Comparison of ENCODE assay signal across 9 mouse cellular contexts in the genomic region with DNA sequence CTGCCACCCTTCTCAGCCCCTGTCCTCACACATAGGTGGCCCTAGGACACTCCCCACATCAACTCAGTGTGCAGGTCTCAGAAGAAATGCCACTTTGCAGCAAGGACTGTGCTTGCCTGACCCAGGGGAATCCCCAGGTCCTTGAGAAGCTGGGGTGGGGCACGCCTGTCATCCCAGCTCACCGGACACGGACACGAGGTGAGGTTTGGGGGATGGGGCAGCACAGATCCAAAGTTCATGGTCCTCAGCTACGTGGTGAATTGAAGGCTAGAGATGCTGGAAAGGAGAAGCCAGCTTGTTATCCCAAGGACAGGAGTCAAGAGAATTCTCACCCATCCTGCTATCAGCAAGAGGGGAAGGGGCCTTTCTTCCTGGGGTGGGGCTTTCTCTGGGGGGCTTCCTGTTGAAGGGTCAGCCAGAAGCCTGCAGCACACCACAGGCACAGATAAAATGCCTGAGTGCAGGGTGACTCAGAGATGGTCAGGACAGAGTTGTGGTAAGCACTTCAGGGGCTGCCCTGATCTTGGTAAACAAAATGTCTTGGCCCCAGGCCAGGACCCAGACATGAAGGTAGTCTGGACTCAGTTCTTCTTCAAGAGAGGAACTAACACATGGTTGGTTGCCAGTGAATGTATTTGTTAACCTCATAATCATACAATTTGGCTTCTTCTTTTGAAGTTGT. TPM values are rescaled to one million over a fixed set of nuclear protein-coding genes. Genes with fewer than 3 reads are reported as not detected.
DNase-seq lines count a peak whose midpoint lies in the region; ATAC-seq and TF ChIP-seq lines count a peak whose summit lies in the region.
"Had no signal": no experiment of that assay in that cellular context is flagged by ENCODE, and none has a peak within 500 bp of the region (broad histone marks: within the 10 kb centered on the region; RNA-seq: fewer than 3 reads in every experiment).

No protein-coding gene starts in this region.

- intact Hi-C loops in gastrocnemius, postnatal 14 days (cut with DNase I; ENCODE audit: low total_unique reads) = no loop called here

- WGBS in thymus, adult 2 months = 49% methylated on average over 5 of the region's 5 CpGs
- 21% methylated on average over 5 of the region's 5 CpGs for WGBS in lung, embryonic 14.5 days
- WGBS in stomach, embryonic 15.5 days = 32% methylated on average over 5 of the region's 5 CpGs
- 72% methylated on average over 5 of the region's 5 CpGs for whole genome bisulfite sequencing in midbrain, embryonic 16.5 days

- peak overlapping the region; percentile 26 for H3K9ac ChIP-seq in lung, embryonic 14.5 days
- no peak overlapping the region for H3K9ac ChIP-seq in stomach, embryonic 15.5 days
- H3K9ac ChIP-seq in midbrain, embryonic 16.5 days (ENCODE audit: low read depth, low read length) = no peak overlapping the region

- peak overlapping the region; percentile 64; the same call in 1 of the 2 replicates for H3K27ac ChIP-seq in thymus, adult 2 months (ENCODE audit: control insufficient read depth, insufficient read depth, low read length)
- H3K27ac ChIP-seq in bone marrow macrophage, adult 2 months (ENCODE audit: insufficient read depth, low read depth, low read length) = peak overlapping the region; percentile 91
- peak overlapping the region; percentile 70 for H3K27ac ChIP-seq in lung, embryonic 14.5 days (ENCODE audit: low read depth)
- H3K27ac ChIP-seq in stomach, embryonic 15.5 days = peak overlapping the region; percentile 86
- H3K27ac ChIP-seq in midbrain, embryonic 16.5 days (ENCODE audit: low read length) = no peak overlapping the region

- no peaks in the 10 kb centered on the region for H3K27me3 ChIP-seq in thymus, adult 2 months (ENCODE audit: control insufficient read depth, insufficient read depth, low read length)
- H3K27me3 ChIP-seq in lung, embryonic 14.5 days (ENCODE audit: insufficient read depth, low read length) = no peaks in the 10 kb centered on the region
- no peaks in the 10 kb centered on the region for H3K27me3 ChIP-seq in stomach, embryonic 15.5 days (replicated peaks)
- no peaks in the 10 kb centered on the region for H3K27me3 ChIP-seq in midbrain, embryonic 16.5 days (ENCODE audit: control insufficient read depth, insufficient read depth, low read depth, low read length)

- ATAC-seq in inflammation-experienced regulatory T-cells, adult 6 months = peak; percentile 69
- peak; percentile 56 for ATAC-seq in lung, embryonic 14.5 days (ENCODE audit: insufficient read depth)
- ATAC-seq in stomach, embryonic 15.5 days (ENCODE audit: insufficient read depth, low FRiP score, low read depth) = peak; percentile 38; the same call in 1 of the 2 replicates
- no peak for ATAC-seq in midbrain, embryonic 16.5 days

- TF ChIP-seq CTCF in thymus, adult 2 months (IDR thresholded peaks at IDR 0.05; ENCODE audit: borderline replicate concordance, control insufficient read depth, extremely low read depth, insufficient read depth, low read length, poor library complexity) = no peak
- no peak for TF ChIP-seq CTCF in bone marrow macrophage, adult 2 months (IDR thresholded peaks at IDR 0.05; ENCODE audit: low read depth, low read length)
- TF ChIP-seq CTCF in lung, embryonic 14.5 days (IDR thresholded peaks at IDR 0.05; ENCODE audit: low read depth) = no peak

- TF ChIP-seq POLR2A in thymus, adult 2 months (IDR thresholded peaks at IDR 0.05; ENCODE audit: control insufficient read depth, extremely low read depth, insufficient read depth, low read length, poor library complexity) = no peak
- TF ChIP-seq POLR2A in bone marrow macrophage, adult 2 months (IDR thresholded peaks at IDR 0.05; ENCODE audit: borderline replicate concordance, low read depth, low read length) = no peak

- H3K4me2 ChIP-seq in lung, embryonic 14.5 days = peak overlapping the region; percentile 15; the same call in 1 of the 2 replicates
- 0 out of 2 replicates have a peak overlapping the region, but pooled peaks have one; percentile 16 for H3K4me2 ChIP-seq in stomach, embryonic 15.5 days
- H3K4me2 ChIP-seq in midbrain, embryonic 16.5 days (ENCODE audit: low read length) = no peak overlapping the region

- H3K9me3 ChIP-seq in lung, embryonic 14.5 days (ENCODE audit: low read depth, low read length) = no peaks in the 10 kb centered on the region
- no peaks in the 10 kb centered on the region for H3K9me3 ChIP-seq in stomach, embryonic 15.5 days
- no peaks in the 10 kb centered on the region for H3K9me3 ChIP-seq in midbrain, embryonic 16.5 days (replicated peaks; ENCODE audit: control insufficient read depth, low read length, poor library complexity, severe bottlenecking)

- peaks cover 17% of the 10 kb centered on the region for H3K4me1 ChIP-seq in thymus, adult 2 months (replicated peaks; ENCODE audit: control insufficient read depth, insufficient read depth, low read length)
- peaks cover 32% of the 10 kb centered on the region for H3K4me1 ChIP-seq in bone marrow macrophage, adult 2 months (ENCODE audit: control insufficient read depth, insufficient read depth, low read length)
- peaks cover 16% of the 10 kb centered on the region; the same call in 1 of the 2 replicates for H3K4me1 ChIP-seq in lung, embryonic 14.5 days (ENCODE audit: insufficient read depth)
- peaks cover 25% of the 10 kb centered on the region for H3K4me1 ChIP-seq in stomach, embryonic 15.5 days
- H3K4me1 ChIP-seq in midbrain, embryonic 16.5 days (ENCODE audit: control insufficient read depth, insufficient read depth, low read length) = peaks cover 5% of the 10 kb centered on the region

- no peak for DNase-seq in thymus, adult 2 months
- no peak for DNase-seq in thymus, postnatal 0 days (ENCODE audit: low spot score)
- peak; percentile 75 for DNase-seq in lung, embryonic 14.5 days
- DNase-seq in gastrocnemius, postnatal 14 days = no peak

- H3K36me3 ChIP-seq in thymus, adult 2 months (ENCODE audit: control insufficient read depth, insufficient read depth, low read length) = peaks cover 57% of the 10 kb centered on the region
- peaks cover 55% of the 10 kb centered on the region for H3K36me3 ChIP-seq in lung, embryonic 14.5 days (ENCODE audit: insufficient read depth)
- H3K36me3 ChIP-seq in stomach, embryonic 15.5 days = peaks cover 28% of the 10 kb centered on the region
- H3K36me3 ChIP-seq in midbrain, embryonic 16.5 days (ENCODE audit: control insufficient read depth, insufficient read depth, low read length) = peaks cover 23% of the 10 kb centered on the region

- no peak overlapping the region for H3K4me3 ChIP-seq in thymus, adult 2 months (ENCODE audit: control insufficient read depth, insufficient read depth, low read length)
- H3K4me3 ChIP-seq in bone marrow macrophage, adult 2 months (ENCODE audit: insufficient read depth, low read length) = no peak overlapping the region
- H3K4me3 ChIP-seq in lung, embryonic 14.5 days (ENCODE audit: low read depth, low read length) = no peak overlapping the region
- no peak overlapping the region for H3K4me3 ChIP-seq in stomach, embryonic 15.5 days (replicated peaks)
- no peak overlapping the region for H3K4me3 ChIP-seq in midbrain, embryonic 16.5 days (ENCODE audit: low read depth, low read length)
- H3K4me3 ChIP-seq: erythroblast, embryonic 14.5 days had no signal

RNA-seq across cellular contexts. Expression of a gene that starts 6.7 kb away (rescaled TPM):
- polyA plus RNA-seq in thymus, adult 2 months (2012; rRNA removed) = 211 and 226 TPM in 2 replicates
- 153 and 158 TPM in 2 replicates for polyA plus RNA-seq in thymus, postnatal 0 days (2015; fragmentation: Nextera tagmentation; extraction: Ambion mirVana)
- polyA plus RNA-seq in bone marrow macrophage, adult 2 months (2012; ENCODE audit: insufficient read depth, insufficient read length, missing spikeins) = 53.0 and 55.5 TPM in 2 replicates
- 100 to 1,000 TPM; 137 to 227 (median 211) TPM for polyA plus RNA-seq in inflammation-experienced regulatory T-cells, adult 6 months (2017; shearing (Covaris generic))
- 240 and 258 TPM in 2 replicates for polyA plus RNA-seq in lung, embryonic 14.5 days (2014; fragmentation: Nextera tagmentation; extraction: Ambion mirVana)
- polyA plus RNA-seq in stomach, embryonic 15.5 days (2015; fragmentation: Nextera tagmentation; extraction: Ambion mirVana) = 188 and 199 TPM in 2 replicates
- polyA plus RNA-seq in midbrain, embryonic 16.5 days (2015; fragmentation: Nextera tagmentation; extraction: Ambion mirVana) = 124 and 131 TPM in 2 replicates
- 10 to 100 TPM; 45.3 to 55.6 TPM for total RNA-seq in gastrocnemius, postnatal 14 days (2021)

RNA-seq across cellular contexts. Expression of a gene that starts 14.0 kb away (rescaled TPM):
- 517 and 598 TPM in 2 replicates for polyA plus RNA-seq in thymus, adult 2 months (2012; rRNA removed)
- 640 and 681 TPM in 2 replicates for polyA plus RNA-seq in thymus, postnatal 0 days (2015; fragmentation: Nextera tagmentation; extraction: Ambion mirVana)
- polyA plus RNA-seq in bone marrow macrophage, adult 2 months (2012; ENCODE audit: insufficient read depth, insufficient read length, missing spikeins) = 311 and 322 TPM in 2 replicates
- 100 to 1,000 TPM; 346 to 445 (median 381) TPM for polyA plus RNA-seq in inflammation-experienced regulatory T-cells, adult 6 months (2017; shearing (Covaris generic))
- polyA plus RNA-seq in lung, embryonic 14.5 days (2014; fragmentation: Nextera tagmentation; extraction: Ambion mirVana) = 471 and 474 TPM in 2 replicates
- 500 and 567 TPM in 2 replicates for polyA plus RNA-seq in stomach, embryonic 15.5 days (2015; fragmentation: Nextera tagmentation; extraction: Ambion mirVana)
- 509 and 552 TPM in 2 replicates for polyA plus RNA-seq in midbrain, embryonic 16.5 days (2015; fragmentation: Nextera tagmentation; extraction: Ambion mirVana)
- total RNA-seq in gastrocnemius, postnatal 14 days (2021) = 100 to 1,000 TPM; 389 TPM

RNA-seq across cellular contexts. Expression of a gene that starts 16.5 kb away (rescaled TPM):
- 1,362 and 1,504 TPM in 2 replicates for polyA plus RNA-seq in thymus, adult 2 months (2012; rRNA removed)
- 179 and 206 TPM in 2 replicates for polyA plus RNA-seq in thymus, postnatal 0 days (2015; fragmentation: Nextera tagmentation; extraction: Ambion mirVana)
- polyA plus RNA-seq in bone marrow macrophage, adult 2 months (2012; ENCODE audit: insufficient read depth, insufficient read length, missing spikeins) = 218 TPM in 2 replicates
- 100 to 1,000 TPM; 242 to 254 (median 251) TPM for polyA plus RNA-seq in inflammation-experienced regulatory T-cells, adult 6 months (2017; shearing (Covaris generic))
- polyA plus RNA-seq in lung, embryonic 14.5 days (2014; fragmentation: Nextera tagmentation; extraction: Ambion mirVana) = 11.2 and 13.2 TPM in 2 replicates
- polyA plus RNA-seq in stomach, embryonic 15.5 days (2015; fragmentation: Nextera tagmentation; extraction: Ambion mirVana) = 9.1 and 10.0 TPM in 2 replicates
- polyA plus RNA-seq in midbrain, embryonic 16.5 days (2015; fragmentation: Nextera tagmentation; extraction: Ambion mirVana) = 1.2 TPM in 2 replicates
- total RNA-seq in gastrocnemius, postnatal 14 days (2021) = 1 to 10 TPM; 1.7 to 1.9 TPM

RNA-seq across cellular contexts. Expression of a gene that starts 36.6 kb away (rescaled TPM):
- 79.5 and 83.5 TPM in 2 replicates for polyA plus RNA-seq in thymus, adult 2 months (2012; rRNA removed)
- polyA plus RNA-seq in thymus, postnatal 0 days (2015; fragmentation: Nextera tagmentation; extraction: Ambion mirVana) = 5.2 and 5.8 TPM in 2 replicates
- 24.6 and 27.5 TPM in 2 replicates for polyA plus RNA-seq in bone marrow macrophage, adult 2 months (2012; ENCODE audit: insufficient read depth, insufficient read length, missing spikeins)
- 10 to 100 TPM; 10.7 to 14.2 (median 13.3) TPM for polyA plus RNA-seq in inflammation-experienced regulatory T-cells, adult 6 months (2017; shearing (Covaris generic))
- polyA plus RNA-seq in lung, embryonic 14.5 days (2014; fragmentation: Nextera tagmentation; extraction: Ambion mirVana) = 3.0 and 3.5 TPM in 2 replicates
- polyA plus RNA-seq in stomach, embryonic 15.5 days (2015; fragmentation: Nextera tagmentation; extraction: Ambion mirVana) = 4.2 and 4.8 TPM in 2 replicates
- 4.1 and 4.8 TPM in 2 replicates for polyA plus RNA-seq in midbrain, embryonic 16.5 days (2015; fragmentation: Nextera tagmentation; extraction: Ambion mirVana)
- total RNA-seq in gastrocnemius, postnatal 14 days (2021) = 1 to 10 TPM; 4.2 TPM

RNA-seq across cellular contexts. Expression of a gene that starts 44.6 kb away (rescaled TPM):
- 239 and 245 TPM in 2 replicates for polyA plus RNA-seq in thymus, adult 2 months (2012; rRNA removed)
- 137 and 152 TPM in 2 replicates for polyA plus RNA-seq in thymus, postnatal 0 days (2015; fragmentation: Nextera tagmentation; extraction: Ambion mirVana)
- polyA plus RNA-seq in bone marrow macrophage, adult 2 months (2012; ENCODE audit: insufficient read depth, insufficient read length, missing spikeins) = 37.5 and 41.5 TPM in 2 replicates
- polyA plus RNA-seq in inflammation-experienced regulatory T-cells, adult 6 months (2017; shearing (Covaris generic)) = 100 to 1,000 TPM; 672 to 989 (median 979) TPM
- polyA plus RNA-seq in lung, embryonic 14.5 days (2014; fragmentation: Nextera tagmentation; extraction: Ambion mirVana) = 354 and 364 TPM in 2 replicates
- polyA plus RNA-seq in stomach, embryonic 15.5 days (2015; fragmentation: Nextera tagmentation; extraction: Ambion mirVana) = 274 and 279 TPM in 2 replicates
- 25.7 and 26.2 TPM in 2 replicates for polyA plus RNA-seq in midbrain, embryonic 16.5 days (2015; fragmentation: Nextera tagmentation; extraction: Ambion mirVana)
- 10 to 100 TPM; 19.2 to 24.8 TPM for total RNA-seq in gastrocnemius, postnatal 14 days (2021)

Comparison
In these comparisons a context has a peak if more than half of its experiments do, and no peak if none do; other contexts are left out.
1. RNA of a gene that starts 16.5 kb away (polyA plus RNA-seq): 1,362 to 1,504 TPM in thymus, adult 2 months, 242 to 254 TPM in inflammation-experienced regulatory T-cells, adult 6 months, 218 TPM in bone marrow macrophage, adult 2 months and 179 to 206 TPM in thymus, postnatal 0 days; 11.2 to 13.2 TPM in lung, embryonic 14.5 days, 9.1 to 10.0 TPM in stomach, embryonic 15.5 days and 1.2 TPM in midbrain, embryonic 16.5 days; every median in the first group is over 10 times any median in the second.